Mouse (Mus musculus) liver, embryonic 12.5 days (tissue): ENCODE results near the gene Baiap2l2. TPM values are rescaled to one million over a fixed set of nuclear protein-coding genes. Genes with fewer than 3 reads are reported as not detected.

Experiments used
- ATAC-seq: fragments of 200-750 bp; cut with Nextera tagmentation; 2 replicates; pipeline ENCODE4 v1.8.0; 2017; ENCODE audit warnings: moderate number of reproducible peaks, mild to moderate bottlenecking, moderate library complexity
- H3K27ac ChIP-seq: fragments of 300-500 bp; sonication (generic); 2 replicates; pipeline ENCODE4 v1.5.1; 2016; ENCODE audit warnings: mild to moderate bottlenecking
- H3K27me3 ChIP-seq: fragments of 300-500 bp; sonication (generic); replicated peaks from 2 replicates; pipeline ENCODE4 v1.6.1; 2016; ENCODE audit warnings: mild to moderate bottlenecking, moderate library complexity
- H3K36me3 ChIP-seq: fragments of 300-500 bp; sonication (generic); 2 replicates; pipeline ENCODE4 v1.6.1; 2016; ENCODE audit warnings: mild to moderate bottlenecking, moderate library complexity
- H3K4me1 ChIP-seq: fragments of 300-500 bp; sonication (generic); 2 replicates; pipeline ENCODE4 v1.6.1; 2016
- H3K4me2 ChIP-seq: fragments of 300-500 bp; sonication (generic); 2 replicates; pipeline ENCODE4 v1.6.1; 2016; ENCODE audit warnings: mild to moderate bottlenecking, moderate library complexity
- H3K4me3 ChIP-seq: fragments of 300-500 bp; sonication (generic); 2 replicates; pipeline ENCODE4 v1.5.1; 2016; ENCODE audit warnings: mild to moderate bottlenecking, moderate library complexity
- H3K9ac ChIP-seq: fragments of 300-500 bp; sonication (generic); 2 replicates; pipeline ENCODE4 v1.6.1; 2016; ENCODE audit warnings: mild to moderate bottlenecking, moderate library complexity
- H3K9me3 ChIP-seq: fragments of 300-500 bp; sonication (generic); replicated peaks from 2 replicates; pipeline ENCODE4 v1.6.1; 2016; ENCODE audit warnings: mild to moderate bottlenecking, moderate library complexity
- WGBS: fragments of 180-500 bp; shearing (Covaris S2); methylation state at CpG from one replicate; pipeline ENCODE4 v1.1.7; 2016; ENCODE audit not compliant: insufficient replicate concordance; 5-methylcytosine and 5-hydroxymethylcytosine counted together
- polyA plus RNA-seq: library from polyadenylated mRNA; unstranded; fragments of >200 nt; fragmentation: Nextera tagmentation; extraction: Ambion mirVana; gene quantifications from 2 replicates; pipeline ENCODE4 v1.2.1, GENCODE M21; 2016

Gene Baiap2l2
- polyA plus RNA-seq, 1 experiment from 2014 or later, result 1.2 TPM

- peak overlapping the region; percentile 79 for H3K27ac ChIP-seq
- no peak overlapping the region for H3K4me3 ChIP-seq
- peaks cover 8% of the 10 kb centered on the region for H3K36me3 ChIP-seq
- 73% methylated on average over 4 of the region's 4 CpGs for WGBS
- ATAC-seq, result no peak
- no peak overlapping the region; the same call in 1 of the 2 replicates for H3K9ac ChIP-seq
- H3K4me2 ChIP-seq, result no peak overlapping the region
- no peaks in the 10 kb centered on the region for H3K9me3 ChIP-seq
- no peaks in the 10 kb centered on the region for H3K27me3 ChIP-seq
- H3K4me1 ChIP-seq, result peaks cover 70% of the 10 kb centered on the region
Measured at GRCm38 (mm10) chr15:79323791-79324155, 38.4 kb upstream of the Baiap2l2 start.

- Histone ChIP-seq H3K27ac (peak overlapping the region; percentile 79), H3K9ac (no peak overlapping the region), H3K4me1 (peaks cover 66% of the 10 kb centered on the region), H3K27me3 (no peaks in the 10 kb centered on the region), H3K4me3 (no peak overlapping the region), H3K4me2 (peak overlapping the region; percentile 36), H3K36me3 (peaks cover 12% of the 10 kb centered on the region), H3K9me3 (no peaks in the 10 kb centered on the region)
- ATAC-seq, result no peak
- WGBS, result 61% methylated on average over 6 of the region's 6 CpGs
Measured at GRCm38 (mm10) chr15:79322991-79323790, 37.9 kb upstream of the Baiap2l2 start.

GRCm38 (mm10) chr15:79322281-79322990 lies 37.1 kb upstream of the Baiap2l2 start:
- peak overlapping the region; percentile 79 for H3K27ac ChIP-seq
- peaks cover 64% of the 10 kb centered on the region for H3K4me1 ChIP-seq
- peak; percentile 13 for ATAC-seq
- H3K4me3 ChIP-seq, result no peak overlapping the region
- peaks cover 17% of the 10 kb centered on the region for H3K36me3 ChIP-seq
- H3K27me3 ChIP-seq, result no peaks in the 10 kb centered on the region
- WGBS, result 49% methylated on average over 11 of the region's 11 CpGs
- H3K4me2 ChIP-seq, result peak overlapping the region; percentile 36
- H3K9ac ChIP-seq, result no peak overlapping the region; the same call in 1 of the 2 replicates
- H3K9me3 ChIP-seq, result no peaks in the 10 kb centered on the region

GRCm38 (mm10) chr15:79321733-79322190 lies 36.4 kb upstream of the Baiap2l2 start:
- Histone ChIP-seq H3K27me3 (no peaks in the 10 kb centered on the region), H3K9ac (peak overlapping the region; percentile 9; the same call in 1 of the 2 replicates), H3K4me2 (peak overlapping the region; percentile 36), H3K4me3 (no peak overlapping the region), H3K9me3 (no peaks in the 10 kb centered on the region), H3K4me1 (peaks cover 57% of the 10 kb centered on the region), H3K36me3 (peaks cover 22% of the 10 kb centered on the region), H3K27ac (peak overlapping the region; percentile 79)
- 29% methylated on average over 5 of the region's 5 CpGs for WGBS
- ATAC-seq, result peak; percentile 64

GRCm38 (mm10) chr15:79313848-79314369 lies 28.6 kb upstream of the Baiap2l2 start:
- Histone ChIP-seq H3K4me2 (no peak overlapping the region), H3K36me3 (peaks cover 61% of the 10 kb centered on the region)
- no peak for ATAC-seq

GRCm38 (mm10) chr15:79307861-79308260 lies 22.5 kb upstream of the Baiap2l2 start:
- H3K9ac ChIP-seq, result no peak overlapping the region
- ATAC-seq, result no peak

More at GRCm38 (mm10) chr15:79313848-79314369, 28.6 kb upstream of the Baiap2l2 start:
- no peaks in the 10 kb centered on the region for H3K27me3 ChIP-seq
- H3K4me1 ChIP-seq, result no peaks in the 10 kb centered on the region
- H3K27ac ChIP-seq, result no peak overlapping the region
- WGBS, result 84% methylated on average over 8 of the region's 8 CpGs
- H3K4me3 ChIP-seq, result no peak overlapping the region
- H3K9ac ChIP-seq, result no peak overlapping the region
- no peaks in the 10 kb centered on the region for H3K9me3 ChIP-seq

GRCm38 (mm10) chr15:79306043-79306637 lies 20.8 kb upstream of the Baiap2l2 start:
- Histone ChIP-seq H3K9ac (no peak overlapping the region), H3K9me3 (no peaks in the 10 kb centered on the region), H3K27me3 (no peaks in the 10 kb centered on the region), H3K36me3 (peaks cover 81% of the 10 kb centered on the region), H3K4me2 (no peak overlapping the region), H3K27ac (no peak overlapping the region), H3K4me1 (no peaks in the 10 kb centered on the region), H3K4me3 (no peak overlapping the region)
- WGBS, result 77% methylated on average over 23 of the region's 23 CpGs
- no peak for ATAC-seq

More at GRCm38 (mm10) chr15:79307861-79308260, 22.5 kb upstream of the Baiap2l2 start:
- no peak overlapping the region for H3K27ac ChIP-seq
- no peaks in the 10 kb centered on the region for H3K27me3 ChIP-seq
- peaks cover 82% of the 10 kb centered on the region for H3K36me3 ChIP-seq
- no peak overlapping the region for H3K4me3 ChIP-seq
- H3K9me3 ChIP-seq, result no peaks in the 10 kb centered on the region
- WGBS, result 62% methylated on average over 4 of the region's 4 CpGs
- no peak overlapping the region for H3K4me2 ChIP-seq
- H3K4me1 ChIP-seq, result no peaks in the 10 kb centered on the region

GRCm38 (mm10) chr15:79304832-79305231 lies 19.5 kb upstream of the Baiap2l2 start:
- Histone ChIP-seq H3K4me2 (no peak overlapping the region), H3K9me3 (no peaks in the 10 kb centered on the region), H3K4me3 (no peak overlapping the region), H3K27me3 (no peaks in the 10 kb centered on the region), H3K36me3 (peaks cover 85% of the 10 kb centered on the region), H3K9ac (no peak overlapping the region), H3K27ac (no peak overlapping the region), H3K4me1 (no peaks in the 10 kb centered on the region)
- no peak for ATAC-seq
- 65% methylated on average over 4 of the region's 5 CpGs for WGBS

- Histone ChIP-seq H3K9ac (no peak overlapping the region), H3K4me2 (no peak overlapping the region), H3K27ac (no peak overlapping the region), H3K9me3 (no peaks in the 10 kb centered on the region), H3K36me3 (peaks cover 92% of the 10 kb centered on the region), H3K4me1 (no peaks in the 10 kb centered on the region), H3K27me3 (no peaks in the 10 kb centered on the region), H3K4me3 (no peak overlapping the region)
- no peak for ATAC-seq
- WGBS, result 79% methylated on average over 8 of the region's 8 CpGs
Measured at GRCm38 (mm10) chr15:79303725-79304124, 18.4 kb upstream of the Baiap2l2 start.

- 64% methylated on average over 2 of the region's 2 CpGs for WGBS
- no peak overlapping the region for H3K4me2 ChIP-seq
- H3K4me1 ChIP-seq, result no peaks in the 10 kb centered on the region
- ATAC-seq, result no peak
- no peaks in the 10 kb centered on the region for H3K9me3 ChIP-seq
- no peak overlapping the region for H3K9ac ChIP-seq
- peaks cover 77% of the 10 kb centered on the region for H3K36me3 ChIP-seq
- H3K4me3 ChIP-seq, result no peak overlapping the region
- no peaks in the 10 kb centered on the region for H3K27me3 ChIP-seq
- no peak overlapping the region for H3K27ac ChIP-seq
Measured at GRCm38 (mm10) chr15:79299563-79300155, 14.3 kb upstream of the Baiap2l2 start.

- H3K4me1 ChIP-seq, result no peaks in the 10 kb centered on the region
- WGBS, result 80% methylated on average over 6 of the region's 6 CpGs
- peaks cover 72% of the 10 kb centered on the region for H3K36me3 ChIP-seq
- H3K4me3 ChIP-seq, result no peak overlapping the region
- no peaks in the 10 kb centered on the region for H3K27me3 ChIP-seq
- H3K9me3 ChIP-seq, result no peaks in the 10 kb centered on the region
- no peak overlapping the region for H3K27ac ChIP-seq
- no peak overlapping the region for H3K4me2 ChIP-seq
- H3K9ac ChIP-seq, result no peak overlapping the region
- ATAC-seq, result no peak
Measured at GRCm38 (mm10) chr15:79298553-79298952, 13.2 kb upstream of the Baiap2l2 start.
